Mouse (Mus musculus): Measurements from ENCODE around the gene Coro1c.

GRCm38 (mm10) chr5:113952519-113952918 lies 44.0 kb upstream of the Coro1c start:
- TF ChIP-seq CTCF (IDR thresholded peaks at IDR 0.05; ENCODE audit: borderline replicate concordance, insufficient read depth, low read length) (no peak), POLR2A (IDR thresholded peaks at IDR 0.05; ENCODE audit: low read depth, low read length) (no peak)

All from embryonic fibroblast, embryonic 13.5 days (primary cell).